Mouse (Mus musculus) stomach, postnatal 0 days (tissue): ENCODE measurements at regions not wholly inside any gene's neighbourhood (a gene's known extent, or its start where the extent isn't known, plus 50 kb on each side); places are given as distances from the start of the nearest gene placed in this dataset.

ENCODE experiments used
- ATAC-seq: fragments of 200-750 bp; cut with Nextera tagmentation; 2 replicates; pipeline ENCODE4 v1.8.0; 2017; ENCODE audit not compliant: low FRiP score, low TSS enrichment
- DNase-seq: peaks from one replicate; pipeline ENCODE4 v3.0.0-alpha.2; 2016; ENCODE audit warnings: low spot score
- H3K27ac ChIP-seq: fragments of 300-500 bp; sonication (generic); replicated peaks from 2 replicates; pipeline ENCODE4 v1.5.1; 2014; ENCODE audit warnings: mild to moderate bottlenecking, control low read depth
- H3K27me3 ChIP-seq: fragments of 300-500 bp; sonication (generic); 2 replicates; pipeline ENCODE4 v1.6.1; 2014; ENCODE audit warnings: low read length; ENCODE audit not compliant: control insufficient read depth, insufficient read depth
- H3K36me3 ChIP-seq: fragments of 300-500 bp; sonication (generic); 2 replicates; pipeline ENCODE4 v1.6.1; 2014; ENCODE audit warnings: low read length, mixed read lengths; ENCODE audit not compliant: control insufficient read depth, insufficient read depth
- H3K4me1 ChIP-seq: fragments of 300-500 bp; sonication (generic); replicated peaks from 2 replicates; pipeline ENCODE4 v1.6.1; 2014; ENCODE audit warnings: antibody characterized with exemption; ENCODE audit not compliant: control insufficient read depth, insufficient read depth
- H3K4me2 ChIP-seq: fragments of 300-500 bp; sonication (generic); replicated peaks from 2 replicates; pipeline ENCODE4 v1.6.1; 2014; ENCODE audit warnings: low read depth, mild to moderate bottlenecking, control low read depth, moderate library complexity
- H3K4me3 ChIP-seq: fragments of 300-500 bp; sonication (generic); 2 replicates; pipeline ENCODE4 v1.5.1; 2014; ENCODE audit warnings: low read depth, low read length, control low read depth
- H3K9ac ChIP-seq: fragments of 300-500 bp; sonication (generic); 2 replicates; pipeline ENCODE4 v1.6.1; 2014; ENCODE audit warnings: mild to moderate bottlenecking, low read length, control low read depth, mixed read lengths
- H3K9me3 ChIP-seq: fragments of 300-500 bp; sonication (generic); 2 replicates; pipeline ENCODE4 v1.6.1; 2016; ENCODE audit warnings: low read length; ENCODE audit not compliant: control insufficient read depth
- CTCF ChIP-seq: IDR thresholded peaks from 2 replicates; pipeline ENCODE4 v1.5.1; 2016; ENCODE audit warnings: antibody characterized with exemption, low read depth, mild to moderate bottlenecking, moderate library complexity
- EP300 ChIP-seq: optimal IDR thresholded peaks from 2 replicates; pipeline ENCODE3; 2016; ENCODE audit warnings: antibody characterized with exemption
- WGBS: fragments of 180-500 bp; shearing (Covaris S2); extraction: QIAGEN DNeasy Blood & Tissue Kit; methylation state at CpG from one replicate; pipeline ENCODE4 v1.1.7; 2014; 5-methylcytosine and 5-hydroxymethylcytosine counted together

- H3K27ac ChIP-seq, result no peak overlapping the region
- no peak overlapping the region for H3K9ac ChIP-seq
- H3K4me2 ChIP-seq, result no peak overlapping the region
- ATAC-seq (no peak), DNase-seq (no peak)
- H3K4me1 ChIP-seq, result no peaks in the 10 kb centered on the region
- H3K9me3 ChIP-seq, result no peaks in the 10 kb centered on the region
- WGBS, result 68% methylated on average over 5 of the region's 5 CpGs
- no peaks in the 10 kb centered on the region for H3K36me3 ChIP-seq
- no peak overlapping the region for H3K4me3 ChIP-seq
- TF ChIP-seq EP300 (no peak), CTCF (no peak)
- H3K27me3 ChIP-seq, result no peaks in the 10 kb centered on the region
Measured at GRCm38 (mm10) chr14:123143489-123144046, 159.7 kb upstream of the Tmtc4 start.

GRCm38 (mm10) chr14:123138743-123139705 is 155.2 kb upstream of the Tmtc4 start:
- Histone ChIP-seq H3K4me1 (no peaks in the 10 kb centered on the region), H3K36me3 (no peaks in the 10 kb centered on the region), H3K27me3 (no peaks in the 10 kb centered on the region), H3K4me2 (no peak overlapping the region), H3K27ac (no peak overlapping the region), H3K9ac (no peak overlapping the region), H3K9me3 (no peaks in the 10 kb centered on the region), H3K4me3 (no peak overlapping the region)
- no peak for ATAC-seq
- WGBS, result 63% methylated on average over 6 of the region's 6 CpGs
- DNase-seq, result no peak
- TF ChIP-seq CTCF, result no peak
- TF ChIP-seq EP300, result no peak

GRCm38 (mm10) chr14:123133979-123134378 is 150.1 kb upstream of the Tmtc4 start:
- H3K9ac ChIP-seq, result no peak overlapping the region
- DNase-seq (no peak), ATAC-seq (no peak)
- H3K27ac ChIP-seq, result no peak overlapping the region
- WGBS, result 32% methylated on average over 1 of the region's 1 CpGs
- H3K4me2 ChIP-seq, result no peak overlapping the region
- no peak for TF ChIP-seq CTCF
- no peak for TF ChIP-seq EP300
- H3K9me3 ChIP-seq, result no peaks in the 10 kb centered on the region
- no peaks in the 10 kb centered on the region for H3K4me1 ChIP-seq
- H3K27me3 ChIP-seq, result no peaks in the 10 kb centered on the region
- H3K4me3 ChIP-seq, result no peak overlapping the region
- H3K36me3 ChIP-seq, result no peaks in the 10 kb centered on the region

GRCm38 (mm10) chr14:123120361-123120760 is 136.5 kb upstream of the Tmtc4 start:
- no peak for TF ChIP-seq CTCF
- no peak for TF ChIP-seq EP300

GRCm38 (mm10) chr14:123116337-123116736 is 132.5 kb upstream of the Tmtc4 start:
- DNase-seq (no peak), ATAC-seq (no peak)
- H3K27ac ChIP-seq, result no peak overlapping the region
- H3K4me2 ChIP-seq, result no peak overlapping the region
- H3K36me3 ChIP-seq, result no peaks in the 10 kb centered on the region
- 38% methylated on average over 1 of the region's 1 CpGs for WGBS
- H3K9ac ChIP-seq, result no peak overlapping the region
- no peaks in the 10 kb centered on the region for H3K27me3 ChIP-seq
- no peaks in the 10 kb centered on the region for H3K4me1 ChIP-seq
- TF ChIP-seq CTCF, result no peak
- no peak for TF ChIP-seq EP300
- no peak overlapping the region for H3K4me3 ChIP-seq
- no peaks in the 10 kb centered on the region for H3K9me3 ChIP-seq

More at GRCm38 (mm10) chr14:123120361-123120760, 136.5 kb upstream of the Tmtc4 start:
- no peaks in the 10 kb centered on the region for H3K36me3 ChIP-seq
- ATAC-seq, result no peak
- H3K9me3 ChIP-seq, result no peaks in the 10 kb centered on the region
- no peaks in the 10 kb centered on the region for H3K27me3 ChIP-seq
- no peak overlapping the region for H3K27ac ChIP-seq
- no peak overlapping the region for H3K4me3 ChIP-seq
- no peak for DNase-seq
- H3K4me2 ChIP-seq, result no peak overlapping the region
- H3K9ac ChIP-seq, result no peak overlapping the region
- WGBS, result 87% methylated on average over 2 of the region's 2 CpGs
- H3K4me1 ChIP-seq, result no peaks in the 10 kb centered on the region

GRCm38 (mm10) chr14:123110533-123110932 is 126.7 kb upstream of the Tmtc4 start:
- DNase-seq (no peak), ATAC-seq (no peak)
- Histone ChIP-seq H3K9me3 (no peaks in the 10 kb centered on the region), H3K36me3 (no peaks in the 10 kb centered on the region), H3K9ac (no peak overlapping the region), H3K4me3 (no peak overlapping the region), H3K27ac (no peak overlapping the region), H3K4me1 (no peaks in the 10 kb centered on the region), H3K4me2 (no peak overlapping the region), H3K27me3 (no peaks in the 10 kb centered on the region)
- TF ChIP-seq EP300 (no peak), CTCF (no peak)
- 42% methylated on average over 2 of the region's 2 CpGs for WGBS
